Mouse (Mus musculus): ENCODE measurements around the gene Mypn. TPM values are rescaled to one million over a fixed set of nuclear protein-coding genes. Genes with fewer than 3 reads are reported as not detected.

Gene Mypn
- polyA plus RNA-seq, 1 experiment from 2014 or later: 0.56 TPM

DNA sequence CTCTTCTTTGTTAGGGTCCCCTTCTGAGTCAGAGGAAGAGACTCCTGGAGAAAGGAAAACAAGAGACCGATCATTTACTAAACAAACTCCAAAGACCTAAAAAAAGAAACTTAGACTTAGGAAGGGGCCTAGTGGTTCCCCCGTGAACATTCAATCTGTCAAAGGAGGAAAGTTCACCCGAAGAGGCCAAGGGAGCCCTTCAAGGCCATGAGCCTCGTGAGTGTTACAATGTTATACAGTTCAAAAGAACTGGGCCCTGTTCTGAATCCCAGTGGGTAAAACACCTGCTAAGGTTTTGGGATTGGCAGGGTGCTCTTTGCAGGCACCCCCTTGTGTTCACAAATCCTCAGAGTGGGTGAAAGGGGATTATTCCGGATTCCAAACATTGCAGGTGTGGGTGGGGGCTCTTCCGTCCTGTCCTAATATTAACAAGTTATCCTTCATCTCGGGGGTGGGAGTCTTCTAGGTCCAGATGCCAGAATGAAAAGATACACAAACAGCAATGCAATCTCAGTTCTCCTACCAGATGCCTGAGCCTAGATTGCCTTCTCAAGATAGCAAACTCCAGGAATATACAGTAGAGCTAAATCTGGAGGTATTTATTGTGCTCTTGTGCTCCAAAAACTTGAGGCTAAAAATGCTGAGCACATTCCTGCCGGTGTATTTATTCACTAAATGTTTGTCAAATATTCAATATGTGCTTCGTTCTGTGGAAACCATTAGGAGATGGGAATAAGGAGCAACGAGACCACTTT, 36.3 kb downstream of the Mypn start:
- no peak overlapping the region for H3K4me3 ChIP-seq
- H3K9me3 ChIP-seq: no peaks in the 10 kb centered on the region
- no peak overlapping the region for H3K9ac ChIP-seq
- no peaks in the 10 kb centered on the region for H3K4me1 ChIP-seq
- H3K27me3 ChIP-seq: no peaks in the 10 kb centered on the region
- no peak overlapping the region for H3K4me2 ChIP-seq
- ATAC-seq (ENCODE audit: borderline replicate concordance, extremely low read depth, low FRiP score, low TSS enrichment): no peak
- H3K36me3 ChIP-seq: no peaks in the 10 kb centered on the region
- no peak overlapping the region for H3K27ac ChIP-seq
- WGBS: 77% methylated on average over 10 of the region's 10 CpGs

DNA sequence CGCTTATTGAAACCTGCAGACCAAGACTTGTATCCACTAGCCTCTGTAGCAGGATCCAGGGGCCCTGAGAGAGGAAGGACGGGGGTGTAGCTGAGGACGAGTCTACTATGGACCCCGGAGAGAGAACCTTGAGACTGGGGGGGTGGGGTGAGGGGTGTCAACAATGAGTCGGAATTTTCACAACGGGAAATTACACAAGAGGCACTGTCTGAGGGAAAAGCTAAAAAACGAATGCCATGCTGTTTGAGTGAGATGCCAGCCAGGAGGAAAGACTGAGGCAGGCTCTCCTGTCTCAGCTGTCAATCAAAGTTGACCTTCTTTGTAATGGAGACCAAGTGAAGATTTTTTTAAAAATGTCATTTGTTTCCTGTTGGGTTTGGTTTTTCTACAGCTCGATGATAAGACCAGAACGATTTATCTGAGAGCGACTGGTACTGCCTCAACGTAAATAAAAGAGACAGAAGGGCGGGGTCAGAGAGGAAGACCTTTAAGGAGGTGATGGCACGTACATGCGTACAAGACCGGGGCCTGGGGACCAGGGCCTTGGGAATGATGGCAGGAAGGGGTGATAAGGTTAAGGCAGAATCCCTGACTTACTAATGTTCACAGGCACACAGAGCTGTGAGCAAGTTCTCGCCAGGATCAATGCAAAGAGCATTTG, 37.9 kb downstream of the Mypn start:
- 55% methylated on average over 16 of the region's 16 CpGs for WGBS
- Histone ChIP-seq H3K36me3 (no peaks in the 10 kb centered on the region), H3K9ac (no peak overlapping the region), H3K27me3 (no peaks in the 10 kb centered on the region), H3K4me2 (no peak overlapping the region), H3K9me3 (no peaks in the 10 kb centered on the region), H3K4me3 (no peak overlapping the region), H3K27ac (no peak overlapping the region), H3K4me1 (no peaks in the 10 kb centered on the region)
- no peak for ATAC-seq (ENCODE audit: borderline replicate concordance, extremely low read depth, low FRiP score, low TSS enrichment)

DNA sequence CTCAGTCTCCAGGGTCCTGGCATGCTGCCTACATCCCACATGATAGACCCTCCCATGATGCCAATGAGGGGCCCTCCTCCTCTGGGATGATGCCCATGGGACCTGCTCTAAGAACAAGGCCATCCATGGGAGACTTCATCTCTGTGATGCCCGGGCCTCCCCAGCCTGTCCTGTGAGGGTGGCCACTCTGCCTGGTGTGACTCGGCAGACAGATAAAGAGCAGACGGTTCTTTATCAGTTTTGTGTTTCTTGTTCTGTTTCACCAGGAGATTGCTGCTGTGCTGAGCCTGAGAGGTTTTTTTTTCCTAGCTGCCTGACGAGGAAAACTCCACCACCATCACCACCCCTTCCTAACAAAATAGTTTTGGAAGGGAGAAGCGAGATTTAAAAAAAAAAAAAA, 42.5 kb downstream of the Mypn start:
- Histone ChIP-seq H3K36me3 (no peaks in the 10 kb centered on the region), H3K4me3 (no peak overlapping the region), H3K27ac (no peak overlapping the region), H3K9me3 (no peaks in the 10 kb centered on the region), H3K9ac (no peak overlapping the region), H3K27me3 (no peaks in the 10 kb centered on the region), H3K4me2 (no peak overlapping the region), H3K4me1 (no peaks in the 10 kb centered on the region)
- no peak for ATAC-seq (ENCODE audit: borderline replicate concordance, extremely low read depth, low FRiP score, low TSS enrichment)
- 45% methylated on average over 5 of the region's 5 CpGs for WGBS

DNA sequence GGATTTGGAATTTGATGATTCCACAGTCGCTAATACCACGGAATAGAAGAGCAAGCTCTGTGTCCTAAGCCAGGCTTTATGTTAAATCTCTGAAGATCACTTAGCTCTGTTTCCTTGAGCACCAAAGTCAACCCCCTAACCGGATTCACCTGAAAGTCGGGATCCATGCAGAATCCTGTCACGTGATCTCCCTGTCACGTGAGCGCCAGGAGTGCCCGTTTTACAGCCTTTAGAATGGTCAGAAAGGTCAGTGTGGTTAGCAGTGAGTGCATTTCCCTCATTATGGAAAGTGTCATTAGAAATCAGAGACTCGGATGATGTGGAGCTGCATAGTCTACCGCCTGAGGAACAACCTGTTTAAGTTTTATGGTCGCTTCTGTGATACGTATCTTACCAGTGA, 43.1 kb downstream of the Mypn start:
- no peak overlapping the region for H3K9ac ChIP-seq
- no peak overlapping the region for H3K4me3 ChIP-seq
- no peak for ATAC-seq (ENCODE audit: borderline replicate concordance, extremely low read depth, low FRiP score, low TSS enrichment)
- H3K36me3 ChIP-seq: no peaks in the 10 kb centered on the region
- no peak overlapping the region for H3K4me2 ChIP-seq
- H3K9me3 ChIP-seq: no peaks in the 10 kb centered on the region
- no peak overlapping the region for H3K27ac ChIP-seq
- no peaks in the 10 kb centered on the region for H3K27me3 ChIP-seq
- H3K4me1 ChIP-seq: no peaks in the 10 kb centered on the region
- 63% methylated on average over 12 of the region's 12 CpGs for WGBS

DNA sequence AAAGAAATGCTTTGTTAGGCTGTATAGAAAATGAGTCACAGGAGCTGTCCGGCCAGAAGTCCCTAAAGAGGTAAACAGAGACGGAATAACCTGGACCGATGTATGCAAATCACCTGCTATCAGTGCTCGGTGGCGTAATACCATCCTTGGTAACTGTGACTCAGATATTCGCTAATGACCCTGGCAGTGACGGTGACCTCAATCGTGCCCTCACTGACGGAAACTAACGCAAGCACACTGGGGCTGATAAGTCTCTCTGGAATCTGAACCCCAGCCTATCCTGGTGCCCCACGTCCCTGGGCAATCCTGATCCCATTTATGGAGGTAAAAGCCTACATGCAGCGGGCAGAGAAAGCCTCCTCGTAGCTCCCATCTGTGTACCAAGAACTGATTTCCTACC, 45.6 kb downstream of the Mypn start:
- no peaks in the 10 kb centered on the region for H3K4me1 ChIP-seq
- no peaks in the 10 kb centered on the region for H3K9me3 ChIP-seq
- H3K4me2 ChIP-seq: no peak overlapping the region
- H3K36me3 ChIP-seq: no peaks in the 10 kb centered on the region
- H3K4me3 ChIP-seq: no peak overlapping the region
- no peaks in the 10 kb centered on the region for H3K27me3 ChIP-seq
- H3K27ac ChIP-seq: no peak overlapping the region
- 64% methylated on average over 13 of the region's 13 CpGs for WGBS
- no peak overlapping the region for H3K9ac ChIP-seq
- no peak for ATAC-seq (ENCODE audit: borderline replicate concordance, extremely low read depth, low FRiP score, low TSS enrichment)

DNA sequence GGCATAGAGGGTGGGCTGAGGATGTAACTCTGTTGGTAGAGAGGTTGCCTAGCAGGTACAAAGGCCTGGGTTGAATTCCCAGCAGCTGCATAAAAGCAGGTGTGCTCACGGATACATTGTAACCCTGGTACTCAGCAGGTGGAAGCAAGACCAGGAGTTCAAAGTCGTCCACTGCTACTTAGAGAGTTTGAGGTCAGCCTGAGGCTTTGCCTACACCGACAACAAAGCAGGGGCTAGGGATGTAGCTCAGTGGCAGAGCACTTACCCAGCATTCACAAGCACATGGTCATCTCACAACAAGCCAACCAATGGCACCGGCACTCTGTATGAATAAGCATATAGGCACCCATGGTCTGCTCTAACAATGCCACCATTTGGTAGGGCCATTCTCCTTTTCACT, 46.3 kb downstream of the Mypn start:
- 83% methylated on average over 4 of the region's 4 CpGs for WGBS
- Histone ChIP-seq H3K9me3 (no peaks in the 10 kb centered on the region), H3K27ac (no peak overlapping the region), H3K36me3 (no peaks in the 10 kb centered on the region), H3K4me2 (no peak overlapping the region), H3K4me1 (no peaks in the 10 kb centered on the region), H3K9ac (no peak overlapping the region), H3K4me3 (no peak overlapping the region), H3K27me3 (no peaks in the 10 kb centered on the region)
- ATAC-seq (ENCODE audit: borderline replicate concordance, extremely low read depth, low FRiP score, low TSS enrichment): no peak

DNA sequence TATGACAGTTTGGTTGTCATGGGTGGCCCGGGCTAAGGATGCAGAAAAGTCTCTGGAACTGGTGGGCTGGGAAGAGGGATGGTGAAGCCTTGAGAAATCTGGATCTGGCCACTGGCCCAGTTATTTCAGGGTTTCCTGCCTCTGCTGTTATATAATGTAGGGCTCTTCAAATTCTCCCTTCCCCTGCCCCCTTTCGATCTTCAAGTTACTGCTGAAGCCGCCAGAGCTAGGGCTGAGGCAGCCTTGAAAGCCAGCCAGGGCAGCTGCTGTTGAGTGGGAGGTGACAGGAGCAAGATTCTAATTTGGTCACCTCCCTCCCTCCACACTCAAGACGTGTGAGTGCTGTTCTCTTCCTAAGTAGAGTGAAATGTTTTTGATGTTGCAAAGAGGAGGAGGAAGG, 46.8 kb downstream of the Mypn start:
- WGBS: 19% methylated on average over 4 of the region's 4 CpGs
- H3K4me3 ChIP-seq: no peak overlapping the region
- no peaks in the 10 kb centered on the region for H3K36me3 ChIP-seq
- no peak overlapping the region for H3K27ac ChIP-seq
- no peak overlapping the region for H3K4me2 ChIP-seq
- H3K4me1 ChIP-seq: no peaks in the 10 kb centered on the region
- no peaks in the 10 kb centered on the region for H3K27me3 ChIP-seq
- no peaks in the 10 kb centered on the region for H3K9me3 ChIP-seq
- ATAC-seq (ENCODE audit: borderline replicate concordance, extremely low read depth, low FRiP score, low TSS enrichment): peak; percentile 39; the same call in 1 of the 2 replicates
- H3K9ac ChIP-seq: no peak overlapping the region

DNA sequence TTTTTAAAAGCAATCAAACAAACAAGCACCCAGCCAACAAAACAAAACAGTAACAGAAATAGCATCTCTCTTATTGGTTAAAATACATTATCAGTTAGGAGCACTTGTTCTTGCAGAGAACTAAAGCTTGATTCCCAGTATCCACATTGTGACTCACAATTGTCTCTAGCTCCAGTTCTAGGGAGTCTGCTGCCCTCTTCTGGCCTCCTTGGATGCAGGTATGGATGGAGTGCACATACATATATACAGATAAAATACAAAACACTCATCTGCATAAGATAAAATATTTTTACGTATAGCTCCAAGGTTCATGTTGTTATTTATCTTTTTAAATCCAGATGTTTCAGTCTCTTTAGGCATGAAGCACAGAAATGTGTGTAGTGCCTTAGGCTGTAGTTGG, 47.4 kb downstream of the Mypn start:
- H3K27me3 ChIP-seq: no peaks in the 10 kb centered on the region
- H3K36me3 ChIP-seq: no peaks in the 10 kb centered on the region
- no peak for ATAC-seq (ENCODE audit: borderline replicate concordance, extremely low read depth, low FRiP score, low TSS enrichment)
- no peak overlapping the region for H3K4me2 ChIP-seq
- no peaks in the 10 kb centered on the region for H3K9me3 ChIP-seq
- H3K27ac ChIP-seq: no peak overlapping the region
- whole genome bisulfite sequencing: 88% methylated on average over 1 of the region's 1 CpGs
- H3K4me3 ChIP-seq: no peak overlapping the region
- no peak overlapping the region for H3K9ac ChIP-seq
- H3K4me1 ChIP-seq: no peaks in the 10 kb centered on the region

DNA sequence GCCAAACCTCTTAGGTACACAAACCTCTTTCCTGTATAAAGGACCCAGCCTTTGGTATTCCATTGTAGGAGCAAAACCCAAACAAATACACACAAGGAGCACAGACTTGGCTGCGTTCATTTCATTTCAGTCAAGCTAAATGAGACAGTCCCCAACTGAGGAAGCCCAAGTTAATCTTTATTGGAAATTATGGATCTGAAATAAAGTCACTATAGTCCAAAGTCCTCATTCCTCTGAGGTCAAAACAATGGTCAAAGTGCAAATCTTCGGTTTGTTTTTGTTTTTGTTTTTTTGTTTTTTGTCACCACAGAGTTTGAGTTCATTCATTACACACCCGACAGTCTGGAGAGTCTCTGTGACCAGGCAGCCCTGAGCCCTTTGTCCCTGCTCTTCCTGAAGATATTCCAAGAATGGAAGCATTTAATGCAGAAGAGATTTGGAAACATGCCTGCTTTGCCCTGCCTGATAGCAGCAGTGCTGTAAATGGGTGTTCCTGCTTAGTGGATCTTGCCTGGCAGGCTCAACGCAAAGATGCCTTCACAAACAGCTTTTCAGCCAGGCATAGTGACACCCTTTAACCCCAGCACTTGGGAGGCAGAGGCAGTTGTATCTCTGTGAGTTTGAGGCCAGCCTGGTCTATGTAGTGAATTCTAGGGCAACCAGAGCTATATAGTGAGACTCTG, 47.9 kb downstream of the Mypn start:
- Histone ChIP-seq H3K4me2 (no peak overlapping the region), H3K27ac (no peak overlapping the region), H3K4me1 (no peaks in the 10 kb centered on the region), H3K27me3 (no peaks in the 10 kb centered on the region), H3K9me3 (no peaks in the 10 kb centered on the region), H3K9ac (no peak overlapping the region), H3K4me3 (no peak overlapping the region), H3K36me3 (no peaks in the 10 kb centered on the region)
- 65% methylated on average over 4 of the region's 4 CpGs for WGBS
- no peak for ATAC-seq (ENCODE audit: borderline replicate concordance, extremely low read depth, low FRiP score, low TSS enrichment)

DNA sequence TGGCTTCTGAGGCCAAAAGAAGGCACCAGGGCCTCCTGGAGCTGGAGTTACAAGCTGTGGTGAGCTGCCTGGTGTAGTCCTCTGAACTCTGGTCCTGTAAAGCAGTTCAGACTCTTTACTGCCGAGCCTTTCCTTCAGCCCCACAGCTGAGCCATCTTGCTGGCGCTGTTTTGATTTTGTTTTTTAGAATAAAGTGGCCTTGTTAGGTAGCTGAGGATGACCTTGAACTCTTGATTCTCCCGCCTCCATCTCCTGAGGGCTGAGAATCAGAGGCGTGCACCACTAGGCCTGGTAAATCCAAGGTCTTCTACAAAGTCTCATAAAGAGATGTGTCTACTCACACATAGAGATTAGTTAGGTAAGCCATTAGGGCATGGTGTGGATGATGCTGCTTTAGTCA, 49.0 kb downstream of the Mypn start:
- Histone ChIP-seq H3K9me3 (no peaks in the 10 kb centered on the region), H3K4me1 (no peaks in the 10 kb centered on the region), H3K27me3 (no peaks in the 10 kb centered on the region), H3K27ac (no peak overlapping the region), H3K4me3 (no peak overlapping the region), H3K36me3 (no peaks in the 10 kb centered on the region), H3K4me2 (no peak overlapping the region), H3K9ac (no peak overlapping the region)
- 84% methylated on average over 4 of the region's 4 CpGs for WGBS
- no peak for ATAC-seq (ENCODE audit: borderline replicate concordance, extremely low read depth, low FRiP score, low TSS enrichment)

DNA sequence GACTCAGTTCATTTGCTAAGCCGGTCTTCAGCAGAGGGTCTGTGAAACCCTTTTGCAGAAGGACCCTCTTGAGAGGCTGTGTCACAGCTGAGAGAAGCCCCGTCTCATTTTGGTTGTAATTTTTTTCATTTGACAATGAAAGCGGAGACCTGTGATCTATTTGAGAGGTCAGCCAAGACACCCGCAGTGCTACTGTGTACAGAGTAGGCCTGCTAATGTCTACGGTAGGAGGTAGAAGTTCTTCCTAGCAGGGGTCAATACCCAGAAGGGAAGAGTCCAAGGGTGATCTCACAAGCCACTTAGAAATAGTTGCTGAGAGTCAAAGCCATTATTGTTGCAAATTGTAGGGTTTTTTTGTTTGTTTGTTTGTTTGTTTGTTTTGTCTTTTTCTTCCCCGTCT, 49.5 kb downstream of the Mypn start:
- Histone ChIP-seq H3K27me3 (no peaks in the 10 kb centered on the region), H3K9me3 (no peaks in the 10 kb centered on the region), H3K4me3 (no peak overlapping the region), H3K36me3 (no peaks in the 10 kb centered on the region), H3K4me2 (no peak overlapping the region), H3K4me1 (no peaks in the 10 kb centered on the region), H3K27ac (no peak overlapping the region), H3K9ac (no peak overlapping the region)
- no peak for ATAC-seq (ENCODE audit: borderline replicate concordance, extremely low read depth, low FRiP score, low TSS enrichment)
- 71% methylated on average over 6 of the region's 6 CpGs for WGBS

DNA sequence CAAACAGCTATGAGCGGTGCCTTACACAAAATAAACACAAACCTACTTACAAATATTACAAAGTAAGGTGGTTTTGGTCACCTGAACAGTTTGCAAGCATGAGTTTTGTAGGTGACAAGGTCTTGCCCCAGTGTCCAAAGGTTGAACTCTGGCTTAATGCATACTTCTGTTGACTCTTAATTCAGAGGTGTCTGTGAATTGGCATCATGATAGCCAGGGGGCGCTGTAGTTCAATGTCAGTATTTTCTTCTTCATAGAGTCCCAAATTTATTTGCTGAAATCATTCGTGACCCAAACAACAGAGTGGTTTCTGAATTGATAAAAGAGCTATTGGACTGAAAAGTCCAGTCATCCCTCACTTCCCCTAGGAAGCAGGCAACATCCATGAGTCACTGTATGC, 50.2 kb downstream of the Mypn start:
- Histone ChIP-seq H3K9ac (no peak overlapping the region), H3K4me2 (no peak overlapping the region), H3K9me3 (no peaks in the 10 kb centered on the region), H3K27ac (no peak overlapping the region), H3K4me3 (no peak overlapping the region), H3K27me3 (no peaks in the 10 kb centered on the region), H3K36me3 (no peaks in the 10 kb centered on the region), H3K4me1 (no peaks in the 10 kb centered on the region)
- 38% methylated on average over 3 of the region's 3 CpGs for WGBS
- ATAC-seq (ENCODE audit: borderline replicate concordance, extremely low read depth, low FRiP score, low TSS enrichment): no peak

Data from lung, embryonic 15.5 days (tissue).